Mouse (Mus musculus) heart, postnatal 14 days (tissue): ENCODE data around the gene Cox15. TPM values are rescaled to one million over a fixed set of nuclear protein-coding genes. Genes with fewer than 3 reads are reported as not detected.
A peak's percentile ranks its signal among the peaks of the same experiment; 100 is the strongest.

Experiments used
- DNase-seq, 2 experiments: peaks; one replicate each; pipeline ENCODE4 v3.0.0; 2021 to 2022
- intact Hi-C: fragments of 180-260 bp; cut with DNase I; formaldehyde crosslinking; loops from one replicate; pipeline ENCODE4 v1.15.1; 2025
- total RNA-seq, 2 experiments: library from RNA; stranded (reverse); gene quantifications; 2 replicates each; pipeline ENCODE4 v1.2.3; 2021

Cox15 gene
- total RNA-seq, 2 experiments from 2014 or later, result 29.5 to 34.6 TPM

DNA sequence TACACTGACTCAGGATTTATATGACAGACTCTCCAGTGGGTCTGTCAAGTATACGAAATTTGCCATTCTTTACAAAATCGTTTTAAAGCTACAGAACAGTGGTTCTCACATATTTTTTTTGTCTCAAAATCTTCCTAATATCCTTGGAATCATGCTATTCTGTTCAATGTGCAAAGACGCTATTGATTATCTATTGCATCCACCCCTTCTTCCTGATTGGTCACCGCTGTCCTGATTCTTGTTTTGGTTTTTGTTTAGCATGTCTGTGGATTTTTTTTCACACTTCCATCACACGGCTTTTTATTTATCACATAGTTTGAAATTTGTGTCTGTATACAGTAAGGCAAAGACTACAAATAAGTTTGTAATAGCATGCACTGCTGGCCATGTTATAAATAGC lies 13.7 kb upstream of the Cox15 start:
- intact Hi-C loops, result no loop called here
- DNase-seq, result no peak

DNA sequence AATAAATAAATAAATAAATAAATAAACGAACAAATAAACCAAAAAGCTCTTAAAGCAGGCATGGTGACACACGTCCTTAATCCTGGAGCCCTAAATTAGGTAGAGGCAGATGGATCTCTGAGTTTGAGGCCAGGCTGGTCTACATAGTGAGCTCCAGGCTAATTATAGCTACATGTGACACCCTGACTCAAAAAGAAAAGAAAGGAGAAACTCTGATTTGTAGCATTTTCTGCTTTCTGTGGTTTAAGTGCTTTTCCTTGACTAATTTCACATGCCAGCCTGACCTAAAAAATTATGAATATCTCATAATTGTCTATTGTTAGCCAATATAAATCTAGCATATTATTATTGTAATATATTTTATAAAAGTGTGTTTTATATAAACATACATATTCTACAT lies 9.6 kb upstream of the Cox15 start:
- intact Hi-C loops, result no loop called here
- no peak for DNase-seq

DNA sequence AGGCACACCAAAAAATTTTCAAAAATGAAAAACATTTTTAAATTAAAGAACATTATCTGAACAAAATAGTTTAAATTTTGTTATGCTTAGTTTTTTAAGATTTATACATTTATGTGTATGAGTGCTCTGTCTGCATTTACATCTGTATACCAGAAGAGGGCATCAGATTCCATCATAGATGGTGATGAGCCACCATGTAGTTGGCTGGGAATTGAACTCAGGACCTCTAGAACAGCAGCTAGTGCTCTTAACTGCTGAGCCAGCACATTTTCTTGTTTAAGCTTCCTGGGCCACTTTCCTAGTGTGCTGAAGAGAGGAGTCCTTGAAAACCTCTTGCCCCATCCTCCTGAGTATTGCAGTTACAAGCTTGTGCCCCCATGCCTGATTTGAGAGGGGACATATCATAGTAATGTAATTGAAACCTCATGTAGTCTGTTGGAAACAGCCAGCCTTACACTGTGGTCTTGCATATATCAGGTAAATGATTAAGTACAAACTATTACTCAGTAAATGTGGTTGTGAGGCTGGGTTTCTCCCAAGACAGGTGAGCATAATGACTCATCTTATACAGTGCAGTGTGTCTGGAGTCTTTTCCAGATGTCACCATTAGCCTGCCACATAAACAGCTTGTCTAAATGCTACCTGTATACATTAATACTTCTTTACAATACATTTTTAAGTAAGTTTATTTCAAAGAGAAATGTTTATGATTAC lies 8.9 kb upstream of the Cox15 start:
- intact Hi-C loops, result no loop called here
- DNase-seq, result no peak

DNA sequence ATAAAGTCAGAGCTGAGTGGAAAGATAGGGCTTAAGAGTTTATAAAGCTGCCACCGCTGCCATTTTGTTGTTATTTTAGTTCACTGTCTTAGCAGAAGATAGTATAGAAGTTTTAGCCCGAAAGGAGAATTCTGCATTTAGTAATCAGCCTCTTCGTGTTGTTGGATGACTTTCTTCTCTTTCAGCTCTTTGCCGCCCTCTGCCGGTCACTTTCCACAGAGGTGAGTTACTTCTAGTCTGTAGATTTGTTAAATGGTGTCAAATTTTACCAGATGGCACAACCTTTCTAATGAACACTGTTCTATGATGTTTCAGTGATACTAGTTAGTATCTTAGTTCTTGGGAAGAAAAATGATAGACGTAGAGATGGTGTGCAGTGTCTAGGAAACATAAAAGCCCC lies 7.7 kb upstream of the Cox15 start:
- peak; percentile 69 to 85 for DNase-seq
- intact Hi-C loops, result no loop called here

DNA sequence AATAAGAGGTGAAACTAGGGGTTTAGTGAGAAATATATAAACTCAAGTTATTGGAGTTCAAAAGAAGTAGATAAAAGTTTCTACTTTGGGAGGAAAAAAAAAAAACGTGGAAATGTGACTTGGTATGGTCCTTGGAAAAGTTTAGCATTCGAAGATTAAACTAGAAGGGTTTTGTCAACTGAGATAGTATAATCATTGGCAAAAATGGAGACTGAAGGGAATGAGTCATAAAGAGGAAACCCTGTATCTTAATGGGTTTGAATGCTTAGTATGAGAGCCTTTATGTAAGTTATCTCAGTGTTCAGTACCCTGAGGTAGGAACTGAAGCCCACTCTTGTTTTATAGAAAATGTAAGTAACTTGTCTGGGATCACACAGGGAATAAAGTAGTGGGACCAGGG lies 2.1 kb upstream of the Cox15 start:
- DNase-seq, result no peak
- intact Hi-C loops, result loop anchor here (5.0 kb wide), 2 partner anchors 63 to 123 kb away; no protein-coding TSS in a partner anchor

DNA sequence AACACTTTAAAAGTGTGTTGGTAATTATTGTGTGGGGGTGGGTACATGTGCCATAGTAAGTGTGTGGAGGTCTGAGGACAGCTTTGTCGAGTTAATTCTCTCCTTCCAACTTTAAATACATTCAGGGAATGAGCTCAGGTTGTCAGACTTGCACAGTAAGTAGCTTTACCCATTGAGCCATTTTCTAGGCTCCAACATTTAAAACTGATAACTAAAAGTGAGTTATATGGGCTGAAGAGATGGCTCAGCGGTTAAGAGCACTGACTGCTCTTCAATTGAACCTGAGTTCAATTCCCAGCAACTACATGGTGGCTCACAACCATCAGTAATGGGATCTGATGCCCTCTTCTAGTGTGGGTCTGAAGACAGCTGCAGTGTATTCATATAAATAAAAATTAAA lies 1.4 kb upstream of the Cox15 start:
- DNase-seq, result no peak
- intact Hi-C loops, result loop anchor here (5.0 kb wide), 1 partner anchor 62 kb away; no protein-coding TSS in a partner anchor

DNA sequence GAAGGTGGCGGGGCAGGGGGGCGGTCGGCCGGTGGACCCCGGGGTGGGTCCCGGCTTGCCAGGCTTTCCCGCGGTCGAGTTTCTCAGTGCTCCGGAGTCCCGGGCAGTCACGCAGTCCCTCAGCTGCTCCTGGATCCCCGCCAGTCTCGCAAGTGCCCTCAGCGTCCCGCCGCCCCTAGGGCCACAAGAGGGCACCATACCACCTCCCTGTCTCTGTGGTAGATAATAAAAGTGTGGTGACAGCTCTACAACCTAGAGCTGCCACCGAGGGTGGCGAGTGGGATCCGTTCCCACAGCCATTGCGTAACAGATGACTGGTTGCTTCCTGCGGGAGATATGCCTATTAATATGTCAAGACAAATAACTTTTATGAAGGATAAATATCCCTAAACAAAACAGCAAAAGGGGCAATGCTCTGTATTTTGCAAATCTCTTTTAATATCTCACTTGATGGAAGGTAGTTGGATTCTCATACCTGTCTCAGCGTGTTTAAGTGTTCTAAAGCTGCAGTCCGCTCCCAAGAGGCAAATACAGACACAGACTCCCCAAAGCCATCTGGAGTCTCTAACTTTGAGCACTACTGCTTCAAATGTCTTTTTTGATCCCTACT lies 531 bp upstream of the Cox15 start:
- peak; percentile 90 to 92 for DNase-seq
- intact Hi-C loops, result loop anchor here (5.0 kb wide), 1 partner anchor 61 kb away; no protein-coding TSS in a partner anchor

DNA sequence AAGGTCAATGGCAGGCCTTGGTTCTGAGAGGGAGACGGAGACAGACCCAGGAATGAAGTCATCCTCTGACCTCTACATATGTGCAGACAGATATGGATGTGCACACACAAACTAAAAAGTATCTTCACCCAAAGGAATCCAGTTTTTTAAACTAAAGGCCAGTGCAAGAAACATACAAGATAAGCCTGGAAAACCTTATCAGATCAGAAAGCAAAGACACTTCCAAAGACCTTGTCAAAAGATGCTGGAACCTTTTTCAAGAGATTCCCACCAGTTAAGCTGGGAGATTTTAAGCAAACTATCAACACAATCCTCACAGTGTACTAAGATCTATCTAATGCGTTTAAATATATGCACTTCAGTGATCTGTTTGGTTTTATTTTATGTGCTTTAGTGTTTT lies 2.8 kb downstream of the Cox15 start:
- intact Hi-C loops, result loop anchor here (5.0 kb wide), 1 partner anchor 58 kb away; no protein-coding TSS in a partner anchor
- no peak for DNase-seq

DNA sequence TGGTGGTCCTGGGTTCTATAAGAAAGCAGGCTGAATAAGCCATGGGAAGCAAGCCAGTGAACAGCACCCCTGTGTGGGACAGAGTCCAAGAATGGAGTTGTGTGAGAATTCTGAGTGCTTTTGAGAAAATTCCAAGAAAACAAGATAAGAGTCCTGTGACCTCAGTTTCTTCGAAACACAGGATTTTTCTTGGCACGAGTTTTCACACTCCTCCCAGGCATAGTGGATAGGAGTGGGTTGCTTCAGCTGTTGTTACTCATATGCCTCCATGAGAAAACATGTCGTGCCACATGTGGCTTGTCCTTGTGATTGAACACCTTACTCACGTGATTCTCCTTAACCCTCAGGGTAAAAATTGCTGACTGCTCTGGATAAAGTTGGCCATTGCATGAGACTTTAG lies 4.9 kb downstream of the Cox15 start:
- DNase-seq, result no peak
- intact Hi-C loops, result no loop called here

DNA sequence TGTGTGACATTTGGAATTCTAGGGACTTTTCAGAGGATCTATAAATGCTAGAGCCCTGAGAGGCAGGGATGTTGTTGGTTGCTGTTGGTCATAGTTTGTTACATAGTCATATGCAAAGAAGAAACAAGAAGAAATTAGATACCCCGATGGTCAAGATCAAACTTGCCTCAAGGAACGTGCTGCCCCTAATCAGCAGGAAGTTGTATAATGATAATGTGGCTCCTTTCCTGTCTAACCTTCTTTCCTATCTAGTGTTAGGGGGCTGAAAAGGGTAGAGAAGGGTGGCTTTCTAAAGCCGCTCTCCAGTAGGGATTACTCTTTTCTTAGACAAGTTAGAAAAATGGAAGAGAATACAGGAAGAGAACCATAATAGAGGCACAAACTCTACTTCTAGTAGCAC lies 7.1 kb downstream of the Cox15 start:
- DNase-seq, result no peak
- intact Hi-C loops, result no loop called here

DNA sequence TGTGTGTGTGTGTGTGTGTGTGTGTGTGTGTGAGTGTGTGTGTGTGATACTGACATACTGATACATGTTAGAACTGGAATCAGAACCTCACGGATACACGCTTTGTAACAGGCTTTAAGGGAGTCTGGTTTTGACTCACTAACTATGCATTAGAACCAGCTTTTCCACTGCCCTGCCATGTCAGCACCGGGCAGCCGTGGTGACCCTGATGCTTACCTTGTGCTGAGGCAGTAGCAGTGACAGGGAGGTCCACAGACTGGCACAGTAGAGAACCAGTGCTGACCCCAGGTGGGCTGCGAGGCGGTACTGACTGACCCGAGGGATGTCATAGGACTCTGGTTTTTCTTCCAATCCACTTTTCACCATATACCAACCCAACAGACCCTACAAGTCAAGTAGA lies 9.4 kb downstream of the Cox15 start:
- DNase-seq, result no peak
- intact Hi-C loops, result no loop called here

DNA sequence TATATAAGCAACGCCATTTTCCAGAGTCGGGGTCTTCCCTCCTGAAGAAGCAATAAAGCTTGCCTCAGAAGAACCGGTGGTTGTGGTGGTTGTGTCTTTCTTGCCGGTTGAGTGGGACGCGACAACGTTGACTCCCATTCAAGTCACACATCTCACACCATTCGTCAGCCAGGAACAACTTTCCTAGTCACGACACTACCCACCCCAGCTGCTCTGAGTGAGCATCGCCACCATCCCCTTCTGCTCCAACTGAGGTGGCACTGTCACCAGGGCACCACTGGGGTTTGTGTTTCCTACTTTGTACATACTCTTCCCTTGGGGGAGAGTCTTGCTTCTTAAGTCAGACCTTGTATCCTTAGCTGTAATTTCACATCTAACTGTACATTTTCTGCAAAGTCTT lies 14.4 kb downstream of the Cox15 start:
- DNase-seq, result no peak

DNA sequence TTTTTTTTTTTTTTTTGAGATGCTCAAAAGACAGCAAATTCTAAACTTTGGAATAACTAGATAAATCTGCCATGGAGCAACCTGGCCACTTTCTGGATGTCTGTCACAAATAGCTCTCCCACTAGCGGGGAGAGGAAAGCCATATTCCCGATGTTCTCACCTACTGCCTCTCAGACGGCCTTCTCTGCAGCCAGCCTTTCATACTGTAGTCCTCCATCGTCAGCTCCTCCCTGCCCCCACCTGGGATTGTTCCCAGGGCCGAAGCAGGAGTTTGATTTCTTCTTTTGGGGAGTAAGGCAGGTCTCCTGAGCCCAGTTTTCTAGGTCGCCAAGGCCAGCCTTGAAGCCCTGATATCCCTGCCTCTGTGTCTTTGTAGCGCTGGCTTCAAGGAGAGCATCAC lies 21.6 kb downstream of the Cox15 start:
- no peak for DNase-seq
- intact Hi-C loops, result no loop called here

More for the DNA sequence above, 14.4 kb downstream of the Cox15 start:
- intact Hi-C loops, result no loop called here

DNA sequence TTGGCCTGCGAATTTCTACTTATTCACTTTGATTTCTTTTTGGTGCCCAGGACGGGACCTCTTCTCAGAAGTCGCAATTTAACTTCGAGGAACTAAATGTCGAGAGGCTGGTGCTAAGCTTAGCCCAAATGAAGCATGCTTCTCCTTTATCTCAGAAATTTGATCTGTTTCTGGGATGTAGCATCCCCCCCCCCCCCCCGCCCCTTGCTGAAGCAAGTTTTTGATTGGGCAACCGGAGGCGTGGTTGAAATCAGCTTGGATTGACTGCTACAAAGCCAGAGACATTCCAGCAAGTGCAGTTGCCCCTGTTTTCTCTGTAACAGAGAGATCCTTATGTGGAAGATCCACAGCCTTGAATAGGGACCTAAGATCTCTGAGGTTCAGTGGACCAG lies 22.8 kb downstream of the Cox15 start:
- intact Hi-C loops, result no loop called here
- DNase-seq, result no peak

DNA sequence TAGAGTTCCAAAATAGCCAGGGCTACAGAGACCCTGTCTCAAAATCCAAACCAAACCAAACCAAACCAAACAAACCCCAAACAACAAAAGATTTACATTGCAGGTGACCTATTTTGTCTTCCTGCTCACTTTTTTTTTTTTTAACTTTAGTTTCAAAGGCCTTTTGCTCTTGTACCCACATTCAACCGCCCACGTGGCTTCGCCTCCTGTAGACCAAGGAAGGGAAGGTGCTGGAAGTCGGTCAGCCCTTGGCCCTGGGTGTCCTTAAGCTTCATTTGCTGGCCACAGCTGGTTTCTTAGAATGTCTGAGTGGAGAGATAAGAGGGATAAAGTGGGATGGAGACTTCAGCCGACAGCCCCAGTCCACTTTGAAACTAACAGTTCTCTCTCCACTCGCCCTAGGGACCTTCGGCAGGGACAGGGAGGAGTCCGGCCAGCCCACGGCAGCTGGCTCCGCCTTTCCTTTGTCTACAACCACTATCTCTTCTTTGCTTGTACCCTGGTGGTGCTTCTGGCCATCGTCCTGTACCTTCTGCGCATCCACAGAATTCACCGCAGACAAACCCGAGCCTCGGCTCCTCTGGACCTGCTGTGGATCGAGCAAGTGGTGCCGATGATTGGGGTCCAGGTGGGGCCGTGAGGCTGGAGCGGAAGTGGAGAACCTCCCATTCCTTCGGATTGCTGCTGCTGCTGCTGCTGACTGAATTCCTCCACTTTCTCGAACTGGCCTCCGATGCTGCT lies 23.3 kb downstream of the Cox15 start:
- intact Hi-C loops, result no loop called here
- peak; percentile 25 to 36 for DNase-seq

DNA sequence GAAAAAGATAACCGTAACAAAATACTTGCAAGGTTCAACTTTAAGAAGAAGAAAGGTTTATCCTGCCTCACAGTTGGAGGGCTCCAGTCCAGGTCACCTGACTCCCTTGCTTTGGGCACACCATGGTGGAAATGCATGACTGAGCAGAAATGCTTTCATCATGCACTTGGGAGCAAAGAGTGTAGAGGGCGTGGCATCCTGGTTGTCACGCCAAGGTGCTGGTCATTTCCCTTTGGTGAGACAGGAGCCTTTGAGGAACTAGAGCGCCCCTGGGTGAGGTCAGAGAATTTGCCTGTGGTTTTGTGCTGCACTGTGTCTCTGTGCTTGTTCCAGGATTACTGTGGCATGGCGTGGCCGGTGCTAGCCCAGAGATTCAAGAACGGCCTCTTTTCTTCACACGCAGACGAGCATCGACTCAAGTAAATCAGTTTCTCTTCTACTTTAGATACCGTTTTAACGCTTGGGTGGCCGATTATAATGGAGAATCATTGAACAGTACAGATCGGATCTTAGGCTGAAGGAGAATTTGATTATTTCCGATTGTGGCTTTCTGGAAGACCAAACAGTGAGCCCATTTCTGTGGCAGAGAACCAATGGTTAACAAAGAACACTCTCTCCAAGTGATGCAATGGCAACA lies 26.2 kb downstream of the Cox15 start:
- no peak for DNase-seq
- intact Hi-C loops, result no loop called here

DNA sequence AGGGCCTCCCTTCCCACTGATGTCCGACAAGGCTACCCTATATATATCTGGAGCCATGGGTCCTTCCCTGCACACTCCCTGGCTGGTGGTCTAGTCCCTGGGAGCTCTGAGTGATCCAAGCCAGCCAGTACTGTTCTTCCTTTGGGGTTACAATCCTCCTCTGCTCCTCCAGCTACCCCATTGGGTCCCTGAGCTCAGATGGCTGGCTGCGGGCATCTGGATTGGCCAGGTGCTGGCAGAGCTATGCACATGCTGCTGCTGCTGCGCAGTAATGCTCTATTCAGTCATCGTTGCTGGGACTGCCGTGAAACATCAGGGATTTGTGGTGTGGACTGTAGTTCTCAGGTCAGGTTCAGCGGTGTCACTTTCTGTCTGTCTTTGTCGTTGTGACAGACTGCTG lies 28.0 kb downstream of the Cox15 start:
- intact Hi-C loops, result no loop called here
- no peak for DNase-seq

DNA sequence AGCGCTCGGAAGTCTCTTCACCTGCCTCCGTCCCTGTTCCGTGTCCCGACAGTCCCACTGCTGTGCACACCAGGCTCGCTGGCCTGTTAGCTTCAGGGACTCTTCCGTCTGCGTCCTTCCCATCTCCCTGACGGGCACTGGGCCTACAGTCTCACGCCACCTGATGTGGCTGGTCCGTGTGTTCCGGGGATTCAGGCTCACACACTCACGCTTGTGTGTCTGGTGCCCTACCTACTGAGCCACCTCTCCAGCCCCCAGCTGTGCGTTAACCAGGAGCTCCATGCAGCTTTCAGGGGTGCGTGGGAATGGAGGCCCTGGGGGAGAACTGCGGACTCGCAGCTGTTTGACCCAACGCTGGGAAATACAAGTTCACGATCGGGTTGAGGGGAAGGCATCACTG lies 28.6 kb downstream of the Cox15 start:
- DNase-seq, result no peak
- intact Hi-C loops, result no loop called here

DNA sequence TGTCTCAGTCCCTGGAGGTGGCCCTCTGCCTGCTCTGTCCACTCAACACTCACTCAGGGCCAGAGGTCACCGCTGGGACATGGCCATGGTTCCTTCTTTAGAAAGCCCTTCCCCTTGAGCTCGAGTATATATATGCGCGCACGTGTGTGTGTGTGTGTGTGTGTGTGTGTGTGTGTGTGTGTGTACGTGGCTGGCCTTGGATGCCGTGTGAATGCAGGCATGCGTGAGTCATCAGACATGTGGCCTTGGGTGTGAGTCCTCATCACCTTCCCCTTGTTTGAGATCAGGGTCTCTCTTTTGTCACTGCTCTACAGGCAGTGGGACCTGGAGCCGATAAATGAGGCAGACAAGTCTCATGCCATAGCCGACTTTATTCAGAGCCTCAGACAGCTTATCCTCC lies 29.3 kb downstream of the Cox15 start:
- intact Hi-C loops, result no loop called here
- DNase-seq, result no peak

DNA sequence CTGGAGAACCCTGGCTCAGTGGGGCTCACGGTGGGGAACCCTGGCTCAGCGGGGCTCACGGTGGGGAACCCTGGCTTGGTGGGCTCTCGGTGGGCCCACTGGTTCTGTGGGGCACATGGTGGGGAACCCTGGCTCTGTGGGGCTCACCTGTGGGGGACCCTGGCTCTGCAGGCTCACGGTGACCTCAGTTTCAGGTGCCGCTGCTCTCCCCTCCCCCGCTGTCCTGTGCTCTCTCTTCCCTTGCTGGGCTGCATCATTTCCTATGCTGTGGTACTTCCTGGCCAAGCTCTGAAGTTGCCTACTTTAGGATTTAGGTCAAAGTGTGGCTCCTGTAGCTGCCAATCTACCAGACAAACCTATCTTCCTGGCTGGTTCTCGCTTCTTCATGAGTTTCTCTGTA lies 29.9 kb downstream of the Cox15 start:
- DNase-seq, result no peak
- intact Hi-C loops, result no loop called here

DNA sequence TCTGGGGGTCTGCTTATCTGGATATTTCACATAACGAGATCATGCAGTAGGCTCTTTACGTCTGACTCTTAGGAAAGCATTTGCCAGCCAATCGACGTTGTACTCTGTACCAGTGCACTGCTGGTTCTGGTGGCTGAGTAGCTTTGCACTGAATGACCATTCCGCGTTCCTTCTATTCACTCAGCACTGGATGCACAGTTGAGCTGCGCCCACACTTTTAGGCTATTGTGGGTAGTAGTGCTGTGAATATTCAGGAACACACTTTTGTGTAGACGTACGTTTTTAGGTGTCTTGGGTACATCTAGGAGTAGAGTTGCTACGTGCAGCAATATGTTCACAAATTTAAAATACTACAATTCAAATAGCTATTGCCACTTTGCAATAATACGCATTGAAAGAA lies 32.7 kb downstream of the Cox15 start:
- intact Hi-C loops, result no loop called here
- no peak for DNase-seq
